Mouse (Mus musculus): Measurements from ENCODE around the gene Syt3. TPM values are rescaled to one million over a fixed set of nuclear protein-coding genes. Genes with fewer than 3 reads are reported as not detected.

Gene Syt3
- polyA plus RNA-seq, 1 experiment from 2014 or later: 2.9 TPM

GRCm38 (mm10) chr7:44442407-44442821, 58.5 kb downstream of the Syt3 start:
- peak overlapping the region; percentile 81 for H3K4me2 ChIP-seq (ENCODE audit: low read depth)
- peaks cover 42% of the 10 kb centered on the region for H3K27me3 ChIP-seq (ENCODE audit: control insufficient read depth, insufficient read depth, low read length)
- ATAC-seq (ENCODE audit: insufficient read depth, low FRiP score, low TSS enrichment) (peak; percentile 50), DNase-seq (ENCODE audit: low spot score) (peak; percentile 66)
- H3K9ac ChIP-seq (ENCODE audit: low read length): peak overlapping the region; percentile 93
- H3K9me3 ChIP-seq (ENCODE audit: control insufficient read depth, low read length): no peaks in the 10 kb centered on the region
- peak overlapping the region; percentile 54 for H3K4me3 ChIP-seq (ENCODE audit: low read depth, low read length)
- peaks cover 21% of the 10 kb centered on the region; the same call in 1 of the 2 replicates for H3K4me1 ChIP-seq (ENCODE audit: control insufficient read depth, insufficient read depth, low read length)
- 1% methylated on average over 9 of the region's 14 CpGs for WGBS
- no peaks in the 10 kb centered on the region; the same call in 1 of the 2 replicates for H3K36me3 ChIP-seq (ENCODE audit: control insufficient read depth, insufficient read depth, low read length)
- peak overlapping the region; percentile 83 for H3K27ac ChIP-seq (ENCODE audit: low read depth, low read length)

GRCm38 (mm10) chr7:44443268-44444173, 59.6 kb downstream of the Syt3 start:
- ATAC-seq (ENCODE audit: insufficient read depth, low FRiP score, low TSS enrichment): peak; percentile 37
- Histone ChIP-seq H3K4me1 (ENCODE audit: control insufficient read depth, insufficient read depth, low read length) (peaks cover 21% of the 10 kb centered on the region; the same call in 1 of the 2 replicates), H3K27ac (ENCODE audit: low read depth, low read length) (no peak overlapping the region), H3K4me2 (ENCODE audit: low read depth) (peak overlapping the region; percentile 81), H3K9ac (ENCODE audit: low read length) (peak overlapping the region; percentile 93), H3K27me3 (ENCODE audit: control insufficient read depth, insufficient read depth, low read length) (peaks cover 42% of the 10 kb centered on the region), H3K4me3 (ENCODE audit: low read depth, low read length) (peak overlapping the region; percentile 54), H3K9me3 (ENCODE audit: control insufficient read depth, low read length) (no peaks in the 10 kb centered on the region), H3K36me3 (ENCODE audit: control insufficient read depth, insufficient read depth, low read length) (peaks cover 2% of the 10 kb centered on the region)
- peak; percentile 65 for DNase-seq (ENCODE audit: low spot score)
- 6% methylated on average over 20 of the region's 20 CpGs for WGBS

DNA sequence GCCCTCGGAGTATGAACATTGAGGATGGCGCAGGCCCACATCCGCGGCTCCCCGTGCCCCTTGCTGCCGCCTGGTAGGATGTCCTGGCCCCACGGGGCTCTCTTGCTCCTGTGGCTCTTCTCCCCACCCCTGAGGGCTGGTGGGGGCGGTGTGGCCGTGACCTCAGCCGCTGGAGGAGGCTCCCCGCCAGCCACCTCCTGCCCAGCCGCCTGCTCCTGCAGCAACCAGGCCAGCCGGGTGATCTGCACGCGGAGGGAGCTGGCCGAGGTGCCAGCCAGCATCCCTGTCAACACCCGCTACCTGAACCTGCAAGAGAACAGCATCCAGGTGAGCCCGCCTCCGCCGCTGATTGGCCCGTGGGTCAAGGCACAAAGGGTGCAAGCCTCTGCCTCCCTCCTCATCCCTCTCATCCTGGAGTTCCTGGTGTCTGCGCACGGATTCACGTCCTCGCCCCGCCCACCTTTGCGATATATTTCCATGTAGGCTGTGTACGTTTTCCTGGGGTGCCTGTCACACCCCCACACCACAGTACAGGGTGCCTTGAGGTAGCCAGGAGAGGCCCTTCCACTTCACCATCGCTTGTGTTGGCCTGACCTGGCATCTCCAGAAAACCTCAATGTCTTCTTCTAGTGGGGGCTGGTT, 61.1 kb downstream of the Syt3 start:
- peaks cover 37% of the 10 kb centered on the region for H3K27me3 ChIP-seq (ENCODE audit: control insufficient read depth, insufficient read depth, low read length)
- H3K4me3 ChIP-seq (ENCODE audit: low read depth, low read length): no peak overlapping the region; the same call in 1 of the 2 replicates
- H3K36me3 ChIP-seq (ENCODE audit: control insufficient read depth, insufficient read depth, low read length): peaks cover 2% of the 10 kb centered on the region
- peak overlapping the region; percentile 81 for H3K4me2 ChIP-seq (ENCODE audit: low read depth)
- H3K9me3 ChIP-seq (ENCODE audit: control insufficient read depth, low read length): no peaks in the 10 kb centered on the region
- no peak for DNase-seq (ENCODE audit: low spot score)
- ATAC-seq (ENCODE audit: insufficient read depth, low FRiP score, low TSS enrichment): no peak
- 11% methylated on average over 29 of the region's 29 CpGs for WGBS
- H3K9ac ChIP-seq (ENCODE audit: low read length): peak overlapping the region; percentile 31
- H3K4me1 ChIP-seq (ENCODE audit: control insufficient read depth, insufficient read depth, low read length): peaks cover 21% of the 10 kb centered on the region; the same call in 1 of the 2 replicates
- H3K27ac ChIP-seq (ENCODE audit: low read depth, low read length): no peak overlapping the region

DNA sequence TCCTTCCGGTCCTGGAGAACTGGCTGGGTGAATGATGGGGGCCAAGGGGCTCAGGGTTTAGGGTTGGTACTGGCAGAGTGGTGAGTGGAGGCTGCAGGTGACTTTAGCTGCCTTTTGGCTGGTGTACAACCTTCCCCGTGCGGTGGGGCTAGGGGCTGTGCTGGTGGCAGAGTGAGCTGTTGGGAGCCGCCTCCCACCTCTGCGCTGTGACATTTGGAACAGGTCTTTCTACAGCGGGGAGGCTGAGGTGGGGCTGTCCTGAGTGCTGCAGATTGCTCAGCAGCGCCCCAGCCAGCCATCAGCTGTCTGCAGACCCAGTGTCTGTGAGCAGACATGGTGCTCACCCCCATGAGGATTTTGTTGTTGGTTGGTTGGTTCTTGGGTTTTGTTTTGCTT, 61.6 kb downstream of the Syt3 start:
- no peak overlapping the region for H3K27ac ChIP-seq (ENCODE audit: low read depth, low read length)
- H3K4me2 ChIP-seq (ENCODE audit: low read depth): peak overlapping the region; percentile 81; the same call in 1 of the 2 replicates
- H3K4me3 ChIP-seq (ENCODE audit: low read depth, low read length): no peak overlapping the region; the same call in 1 of the 2 replicates
- peaks cover 21% of the 10 kb centered on the region; the same call in 1 of the 2 replicates for H3K4me1 ChIP-seq (ENCODE audit: control insufficient read depth, insufficient read depth, low read length)
- H3K9ac ChIP-seq (ENCODE audit: low read length): no peak overlapping the region
- ATAC-seq (ENCODE audit: insufficient read depth, low FRiP score, low TSS enrichment): no peak
- peaks cover 32% of the 10 kb centered on the region for H3K27me3 ChIP-seq (ENCODE audit: control insufficient read depth, insufficient read depth, low read length)
- peaks cover 2% of the 10 kb centered on the region for H3K36me3 ChIP-seq (ENCODE audit: control insufficient read depth, insufficient read depth, low read length)
- no peaks in the 10 kb centered on the region for H3K9me3 ChIP-seq (ENCODE audit: control insufficient read depth, low read length)
- 9% methylated on average over 7 of the region's 7 CpGs for WGBS
- DNase-seq (ENCODE audit: low spot score): no peak

DNA sequence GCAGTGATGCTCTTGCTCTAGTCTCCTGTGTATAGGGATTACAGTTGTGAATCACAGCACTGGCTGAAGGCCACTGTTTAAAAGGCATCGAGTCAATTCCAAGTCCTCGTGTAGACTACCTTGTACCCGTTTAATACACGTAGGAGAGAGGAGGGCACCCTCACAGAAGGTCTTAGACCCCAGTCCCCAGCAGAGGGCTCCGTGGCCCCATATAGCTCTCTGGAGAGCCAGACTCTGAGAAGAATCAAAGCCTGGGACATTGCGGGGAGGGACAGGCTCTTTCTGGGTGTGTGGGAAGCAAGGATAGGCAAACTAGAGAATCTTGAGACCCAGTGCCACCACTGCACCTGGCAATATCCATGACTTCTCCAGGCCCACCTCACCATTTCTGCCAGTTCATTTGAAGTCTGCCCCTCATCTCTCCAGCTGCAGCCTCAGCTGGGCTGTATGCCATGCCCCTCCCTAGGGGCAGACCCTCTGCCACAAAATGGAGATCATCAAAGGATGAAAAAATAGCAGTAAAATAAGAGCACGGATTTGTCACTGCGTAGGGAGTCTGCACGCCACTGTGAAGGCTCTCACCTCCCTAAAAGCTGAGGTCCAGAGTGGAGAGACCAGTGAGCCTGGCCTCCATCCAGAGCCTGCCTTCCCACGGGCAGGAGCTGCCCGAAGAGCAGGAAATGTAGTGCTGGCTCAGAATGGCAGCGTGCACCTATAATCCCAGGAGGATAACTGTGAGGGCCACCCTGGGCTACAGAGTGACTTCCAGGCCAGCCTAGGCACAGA, 62.4 kb downstream of the Syt3 start:
- ATAC-seq (ENCODE audit: insufficient read depth, low FRiP score, low TSS enrichment): no peak
- DNase-seq (ENCODE audit: low spot score): no peak
- Histone ChIP-seq H3K9ac (ENCODE audit: low read length) (no peak overlapping the region), H3K4me2 (ENCODE audit: low read depth) (no peak overlapping the region), H3K36me3 (ENCODE audit: control insufficient read depth, insufficient read depth, low read length) (peaks cover 2% of the 10 kb centered on the region), H3K27ac (ENCODE audit: low read depth, low read length) (no peak overlapping the region), H3K9me3 (ENCODE audit: control insufficient read depth, low read length) (no peaks in the 10 kb centered on the region), H3K4me1 (ENCODE audit: control insufficient read depth, insufficient read depth, low read length) (peaks cover 21% of the 10 kb centered on the region; the same call in 1 of the 2 replicates), H3K4me3 (ENCODE audit: low read depth, low read length) (no peak overlapping the region), H3K27me3 (ENCODE audit: control insufficient read depth, insufficient read depth, low read length) (peaks cover 29% of the 10 kb centered on the region)
- WGBS: 57% methylated on average over 12 of the region's 12 CpGs

Other genes starting within 250 kb of the Syt3 start
- not detected in 2 replicates for gene Klk1b16, start 247.3 kb upstream of the Syt3 start, polyA plus RNA-seq (2014; fragmentation: Nextera tagmentation; extraction: Ambion mirVana)
- not detected in 2 replicates for gene Klk1b24, start 195.9 kb upstream of the Syt3 start, polyA plus RNA-seq (2014; fragmentation: Nextera tagmentation; extraction: Ambion mirVana)
- not detected in 2 replicates for gene Klk1b3, start 185.9 kb upstream of the Syt3 start, polyA plus RNA-seq (2014; fragmentation: Nextera tagmentation; extraction: Ambion mirVana)
- not detected in 2 replicates for gene Klk1b4, start 176.7 kb upstream of the Syt3 start, polyA plus RNA-seq (2014; fragmentation: Nextera tagmentation; extraction: Ambion mirVana)
- not detected in 2 replicates for gene Klk1b5, start 168.2 kb upstream of the Syt3 start, polyA plus RNA-seq (2014; fragmentation: Nextera tagmentation; extraction: Ambion mirVana)
- not detected in 2 replicates for gene Klk1, start 158.7 kb upstream of the Syt3 start, polyA plus RNA-seq (2014; fragmentation: Nextera tagmentation; extraction: Ambion mirVana)
- not detected in 2 replicates for gene Gm36864, start 147.9 kb upstream of the Syt3 start, polyA plus RNA-seq (2014; fragmentation: Nextera tagmentation; extraction: Ambion mirVana)
- 1.1 and 1.2 TPM in 2 replicates for gene 1700028J19Rik, start 137.4 kb upstream of the Syt3 start, polyA plus RNA-seq (2014; fragmentation: Nextera tagmentation; extraction: Ambion mirVana)
- gene 2410002F23Rik, start 137.4 kb upstream of the Syt3 start, polyA plus RNA-seq (2014; fragmentation: Nextera tagmentation; extraction: Ambion mirVana): 143 TPM in 2 replicates
- not detected in 2 replicates for gene Acp4, start 126.7 kb upstream of the Syt3 start, polyA plus RNA-seq (2014; fragmentation: Nextera tagmentation; extraction: Ambion mirVana)
- gene Gm15517, start 122.7 kb upstream of the Syt3 start, polyA plus RNA-seq (2014; fragmentation: Nextera tagmentation; extraction: Ambion mirVana): not detected in 2 replicates
- 1.9 and 2.4 TPM in 2 replicates for gene Clec11a, start 77.2 kb upstream of the Syt3 start, polyA plus RNA-seq (2014; fragmentation: Nextera tagmentation; extraction: Ambion mirVana)
- 4.6 and 4.7 TPM in 2 replicates for gene Shank1, start 73.8 kb upstream of the Syt3 start, polyA plus RNA-seq (2014; fragmentation: Nextera tagmentation; extraction: Ambion mirVana)
- gene 1700008O03Rik, start 1.7 kb downstream of the Syt3 start, polyA plus RNA-seq (2014; fragmentation: Nextera tagmentation; extraction: Ambion mirVana): 1.0 and 1.1 TPM in 2 replicates
- gene Lrrc4b, start 44.9 kb downstream of the Syt3 start, polyA plus RNA-seq (2014; fragmentation: Nextera tagmentation; extraction: Ambion mirVana): 7.4 and 8.0 TPM in 2 replicates
- 1.2 and 1.6 TPM in 2 replicates for gene Aspdh, start 81.3 kb downstream of the Syt3 start, polyA plus RNA-seq (2014; fragmentation: Nextera tagmentation; extraction: Ambion mirVana)
- 60.0 and 66.2 TPM in 2 replicates for gene Josd2, start 83.9 kb downstream of the Syt3 start, polyA plus RNA-seq (2014; fragmentation: Nextera tagmentation; extraction: Ambion mirVana)
- 104 and 110 TPM in 2 replicates for gene Emc10, start 112.4 kb downstream of the Syt3 start, polyA plus RNA-seq (2014; fragmentation: Nextera tagmentation; extraction: Ambion mirVana)
- gene Fam71e1, start 112.5 kb downstream of the Syt3 start, polyA plus RNA-seq (2014; fragmentation: Nextera tagmentation; extraction: Ambion mirVana): 12.3 and 13.3 TPM in 2 replicates
- 0.07 TPM in 1 of 2 replicates, not detected in the other for gene Mybpc2, start 140.6 kb downstream of the Syt3 start, polyA plus RNA-seq (2014; fragmentation: Nextera tagmentation; extraction: Ambion mirVana)
- not detected in 2 replicates for gene Spib, start 148.0 kb downstream of the Syt3 start, polyA plus RNA-seq (2014; fragmentation: Nextera tagmentation; extraction: Ambion mirVana)
- 62.3 and 64.8 TPM in 2 replicates for gene Pold1, start 164.7 kb downstream of the Syt3 start, polyA plus RNA-seq (2014; fragmentation: Nextera tagmentation; extraction: Ambion mirVana)
- 68.1 and 71.9 TPM in 2 replicates for gene Nr1h2, start 169.8 kb downstream of the Syt3 start, polyA plus RNA-seq (2014; fragmentation: Nextera tagmentation; extraction: Ambion mirVana)
- 0.42 and 0.49 TPM in 2 replicates for gene Napsa, start 188.3 kb downstream of the Syt3 start, polyA plus RNA-seq (2014; fragmentation: Nextera tagmentation; extraction: Ambion mirVana)
- gene Kcnc3, start 206.6 kb downstream of the Syt3 start, polyA plus RNA-seq (2014; fragmentation: Nextera tagmentation; extraction: Ambion mirVana): 0.92 and 1.7 TPM in 2 replicates

Measured in neural tube, embryonic 11.5 days (tissue).